Mouse (Mus musculus) gastrocnemius, adult 18-20 months (tissue): ENCODE results near the gene Slc44a4. TPM values are rescaled to one million over a fixed set of nuclear protein-coding genes. Genes with fewer than 3 reads are reported as not detected.
"Not testable (repeated sequence)": the region's sequence is repeated elsewhere in the genome, so short reads cannot be mapped to it uniquely, and the experiment has no call there.

Experiments used
- DNase-seq: peaks from one replicate; pipeline ENCODE4 v3.0.0; 2021; ENCODE audit warnings: low spot score
- total RNA-seq, 2 experiments: library from RNA; stranded (reverse); gene quantifications; 2 replicates each; pipeline ENCODE4 v1.2.3; 2021

Slc44a4 gene
- total RNA-seq, 2 experiments from 2014 or later, result not detected

GRCm38 (mm10) chr17:34898706-34899052 is 15.6 kb upstream of the Slc44a4 start:
- DNase-seq, result no peak

- no peak for DNase-seq
Observed at GRCm38 (mm10) chr17:34899053-34899889, 15.0 kb upstream of the Slc44a4 start.

- no peak for DNase-seq
Observed at GRCm38 (mm10) chr17:34899890-34900243, 14.4 kb upstream of the Slc44a4 start.

- DNase-seq, result not testable (repeated sequence)
Observed at GRCm38 (mm10) chr17:34900826-34901225, 13.4 kb upstream of the Slc44a4 start.

- DNase-seq, result not testable (repeated sequence)
Observed at GRCm38 (mm10) chr17:34901948-34902347, 12.3 kb upstream of the Slc44a4 start.

- no peak for DNase-seq
Observed at GRCm38 (mm10) chr17:34902895-34903294, 11.4 kb upstream of the Slc44a4 start.

- no peak for DNase-seq
Observed at GRCm38 (mm10) chr17:34910982-34911381, 3.3 kb upstream of the Slc44a4 start.

GRCm38 (mm10) chr17:34911945-34912351 is 2.3 kb upstream of the Slc44a4 start:
- peak; percentile 76 for DNase-seq

GRCm38 (mm10) chr17:34915410-34915831 is 1.2 kb downstream of the Slc44a4 start:
- DNase-seq, result no peak

GRCm38 (mm10) chr17:34916316-34916715 is 2.0 kb downstream of the Slc44a4 start:
- no peak for DNase-seq

- DNase-seq, result no peak
Observed at GRCm38 (mm10) chr17:34917188-34917587, 2.9 kb downstream of the Slc44a4 start.

GRCm38 (mm10) chr17:34922939-34923338 is 8.7 kb downstream of the Slc44a4 start:
- DNase-seq, result no peak

GRCm38 (mm10) chr17:34924258-34924657 is 10.0 kb downstream of the Slc44a4 start:
- DNase-seq, result no peak

- DNase-seq, result no peak
Observed at GRCm38 (mm10) chr17:34927306-34928019, 13.2 kb downstream of the Slc44a4 start.

- no peak for DNase-seq
Observed at GRCm38 (mm10) chr17:34928841-34929240, 14.6 kb downstream of the Slc44a4 start.

GRCm38 (mm10) chr17:34931061-34931734 is 16.9 kb downstream of the Slc44a4 start, which contains the start of gene Neu1:
Neu1 (plus strand) TSS chr17:34931253.
- peak; percentile 99 for DNase-seq

GRCm38 (mm10) chr17:34931735-34932098 is 17.5 kb downstream of the Slc44a4 start:
- no peak for DNase-seq

- DNase-seq, result no peak
Observed at GRCm38 (mm10) chr17:34932287-34932686, 18.0 kb downstream of the Slc44a4 start.

GRCm38 (mm10) chr17:34934031-34934430 is 19.8 kb downstream of the Slc44a4 start:
- no peak for DNase-seq

- no peak for DNase-seq
Observed at GRCm38 (mm10) chr17:34934830-34935229, 20.6 kb downstream of the Slc44a4 start.

GRCm38 (mm10) chr17:34937960-34938505 is 23.8 kb downstream of the Slc44a4 start:
- DNase-seq, result no peak
